Mouse (Mus musculus) neural tube, embryonic 15.5 days (tissue): Measurements from ENCODE around the gene Trmt61a. TPM values are rescaled to one million over a fixed set of nuclear protein-coding genes. Genes with fewer than 3 reads are reported as not detected.
A peak's percentile ranks its signal among the peaks of the same experiment; 100 is the strongest.
"Not testable (repeated sequence)": the region's sequence is repeated elsewhere in the genome, so short reads cannot be mapped to it uniquely, and the experiment has no call there.

ENCODE experiments used
- ATAC-seq: fragments of 200-750 bp; cut with Nextera tagmentation; 2 replicates; pipeline ENCODE4 v1.8.0; 2017; ENCODE audit warnings: mild to moderate bottlenecking, moderate TSS enrichment, moderate library complexity; ENCODE audit not compliant: low FRiP score
- H3K27ac ChIP-seq: fragments of 300-500 bp; sonication (generic); replicated peaks from 2 replicates; pipeline ENCODE4 v1.5.1; 2015; ENCODE audit warnings: mild to moderate bottlenecking, inconsistent platforms
- H3K27me3 ChIP-seq: fragments of 300-500 bp; sonication (generic); replicated peaks from 2 replicates; pipeline ENCODE4 v1.6.1; 2015; ENCODE audit warnings: inconsistent platforms
- H3K36me3 ChIP-seq: fragments of 300-500 bp; sonication (generic); 2 replicates; pipeline ENCODE4 v1.6.1; 2015; ENCODE audit warnings: inconsistent platforms
- H3K4me1 ChIP-seq: fragments of 300-500 bp; sonication (generic); 2 replicates; pipeline ENCODE4 v1.6.1; 2015; ENCODE audit warnings: inconsistent platforms
- H3K4me2 ChIP-seq: fragments of 300-500 bp; sonication (generic); 2 replicates; pipeline ENCODE4 v1.6.1; 2015; ENCODE audit warnings: inconsistent platforms, mild to moderate bottlenecking, moderate library complexity
- H3K4me3 ChIP-seq: fragments of 300-500 bp; sonication (generic); replicated peaks from 2 replicates; pipeline ENCODE4 v1.5.1; 2015; ENCODE audit warnings: mild to moderate bottlenecking, inconsistent platforms
- H3K9ac ChIP-seq: fragments of 300-500 bp; sonication (generic); replicated peaks from 2 replicates; pipeline ENCODE4 v1.6.1; 2015; ENCODE audit warnings: mild to moderate bottlenecking, inconsistent platforms
- H3K9me3 ChIP-seq: fragments of 300-500 bp; sonication (generic); replicated peaks from 2 replicates; pipeline ENCODE4 v1.6.1; 2016; ENCODE audit warnings: inconsistent platforms
- WGBS: fragments of 180-500 bp; shearing (Covaris S2); methylation state at CpG from one replicate; pipeline ENCODE4 v1.1.7; 2015; ENCODE audit warnings: mixed read lengths; 5-methylcytosine and 5-hydroxymethylcytosine counted together
- polyA plus RNA-seq: library from polyadenylated mRNA; unstranded; fragments of >200 nt; fragmentation: Nextera tagmentation; extraction: Ambion mirVana; gene quantifications from 2 replicates; pipeline ENCODE4 v1.2.1, GENCODE M21; 2015

Trmt61a gene
- polyA plus RNA-seq: 9.6 and 10.8 TPM in 2 replicates

DNA sequence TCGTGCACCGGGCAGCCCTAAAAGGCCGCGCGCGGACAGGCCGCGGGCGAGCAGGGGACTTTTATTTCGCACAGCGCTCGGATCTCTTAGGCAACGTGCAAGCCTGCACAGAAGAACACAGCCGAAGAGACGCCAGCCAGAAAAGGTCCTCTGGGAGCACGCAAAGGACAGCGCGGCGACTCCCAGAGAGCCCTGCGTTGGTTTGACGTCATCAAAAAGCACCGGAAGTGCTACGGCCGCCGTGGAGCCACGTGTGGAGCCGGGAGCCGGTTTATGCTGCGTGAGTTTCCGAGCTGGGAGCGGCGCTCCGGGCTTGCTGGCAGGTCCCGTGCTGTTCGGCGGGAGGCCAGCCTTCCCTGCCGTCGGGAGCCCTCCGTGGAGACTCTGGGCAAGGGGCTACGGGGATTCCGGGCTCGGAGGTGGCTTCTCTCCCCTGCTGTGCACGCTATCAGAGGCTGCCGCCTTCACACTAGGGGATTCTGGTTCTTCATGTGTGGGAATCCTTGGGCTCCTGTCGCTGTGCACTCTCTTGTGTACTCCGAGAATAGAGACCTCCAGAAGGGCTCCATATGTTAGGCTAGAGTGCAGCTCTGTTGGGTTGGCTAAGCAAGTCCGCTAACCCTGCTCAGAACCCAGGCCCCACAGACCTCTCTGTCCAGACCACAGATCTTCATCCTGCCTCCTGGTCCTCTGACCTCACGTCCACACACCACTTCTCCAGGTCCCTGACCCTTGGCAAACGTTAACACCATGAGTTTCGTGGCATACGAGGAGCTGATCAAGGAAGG, at the start of gene Trmt61a:
Gene Trmt61a (plus strand): TSS at position 224 of the 788 bp plus-strand sequence.
- Histone ChIP-seq H3K9me3 (no peaks in the 10 kb centered on the region), H3K4me2 (peak within 1 kb of the TSS; percentile 84), H3K4me3 (peak within 1 kb of the TSS; percentile 84), H3K4me1 (peaks cover 29% of the 10 kb centered on the region), H3K36me3 (0 out of 2 replicates have a peak, but pooled peaks cover 9% of the 10 kb centered on the region), H3K9ac (peak within 1 kb of the TSS; percentile 76), H3K27ac (peak within 1 kb of the TSS; percentile 96), H3K27me3 (0 out of 2 replicates have a peak, but pooled peaks cover 3% of the 10 kb centered on the region)
- peak; percentile 90 for ATAC-seq
- under 1% methylated on average over 51 of the region's 51 CpGs for WGBS

DNA sequence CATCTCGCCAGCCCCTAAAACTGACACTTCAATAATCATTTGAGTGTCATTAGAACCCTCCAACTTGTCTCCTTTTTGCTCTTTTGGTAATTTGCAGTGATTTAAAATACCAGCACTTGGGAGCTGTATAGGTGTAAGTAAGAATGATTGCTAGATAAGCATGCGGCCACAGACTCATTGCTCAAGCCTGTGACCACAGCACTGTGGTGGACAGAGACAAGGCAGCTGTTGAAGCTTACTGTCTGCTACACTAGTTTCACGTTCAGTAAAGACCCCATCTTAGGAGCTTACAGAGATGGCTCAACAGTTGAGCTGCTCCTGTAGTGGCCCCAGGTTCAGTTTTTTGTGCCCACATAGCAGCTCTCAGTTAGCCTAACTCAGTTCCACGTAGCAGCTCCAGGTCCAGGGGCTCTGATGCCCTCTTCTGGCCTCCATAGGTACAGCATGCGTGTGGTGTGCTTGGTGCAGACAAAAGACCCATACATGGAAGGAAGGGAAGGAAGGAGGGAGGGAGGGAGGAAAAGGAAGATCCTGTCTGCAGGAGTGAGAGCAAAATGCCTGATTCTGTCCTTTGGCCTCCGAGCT, 29.8 kb upstream of the Trmt61a start:
- Histone ChIP-seq H3K4me2 (no peak overlapping the region), H3K9ac (no peak overlapping the region), H3K36me3 (peaks cover 87% of the 10 kb centered on the region), H3K27me3 (no peaks in the 10 kb centered on the region), H3K4me3 (no peak overlapping the region), H3K4me1 (no peaks in the 10 kb centered on the region), H3K27ac (0 out of 2 replicates have a peak overlapping the region, but pooled peaks have one; percentile 28), H3K9me3 (no peaks in the 10 kb centered on the region)
- WGBS: 58% methylated on average over 6 of the region's 6 CpGs
- ATAC-seq: peak; percentile 82

- Histone ChIP-seq H3K4me2 (no peak overlapping the region), H3K36me3 (peaks cover 79% of the 10 kb centered on the region), H3K4me3 (no peak overlapping the region), H3K27me3 (no peaks in the 10 kb centered on the region), H3K27ac (no peak overlapping the region), H3K4me1 (no peaks in the 10 kb centered on the region), H3K9me3 (no peaks in the 10 kb centered on the region), H3K9ac (no peak overlapping the region)
- WGBS: 79% methylated on average over 3 of the region's 3 CpGs
- no peak for ATAC-seq
These were observed 25.0 kb upstream of the Trmt61a start for GRCm38 (mm10) chr12:111652953-111653352.

GRCm38 (mm10) chr12:111653434-111653833, 24.5 kb upstream of the Trmt61a start:
- Histone ChIP-seq H3K4me3 (no peak overlapping the region), H3K4me1 (no peaks in the 10 kb centered on the region), H3K27ac (no peak overlapping the region), H3K27me3 (no peaks in the 10 kb centered on the region), H3K9ac (0 out of 2 replicates have a peak overlapping the region, but pooled peaks have one; percentile 4), H3K36me3 (peaks cover 78% of the 10 kb centered on the region), H3K4me2 (no peak overlapping the region), H3K9me3 (no peaks in the 10 kb centered on the region)
- peak; percentile 63; the same call in 1 of the 2 replicates for ATAC-seq
- 37% methylated on average over 3 of the region's 3 CpGs for WGBS

GRCm38 (mm10) chr12:111655695-111656094, 22.2 kb upstream of the Trmt61a start:
- Histone ChIP-seq H3K27ac (no peak overlapping the region), H3K27me3 (no peaks in the 10 kb centered on the region), H3K4me1 (no peaks in the 10 kb centered on the region), H3K36me3 (peaks cover 62% of the 10 kb centered on the region), H3K4me2 (no peak overlapping the region), H3K9me3 (no peaks in the 10 kb centered on the region), H3K4me3 (no peak overlapping the region), H3K9ac (no peak overlapping the region)
- no peak for ATAC-seq
- 86% methylated on average over 11 of the region's 11 CpGs for WGBS

DNA sequence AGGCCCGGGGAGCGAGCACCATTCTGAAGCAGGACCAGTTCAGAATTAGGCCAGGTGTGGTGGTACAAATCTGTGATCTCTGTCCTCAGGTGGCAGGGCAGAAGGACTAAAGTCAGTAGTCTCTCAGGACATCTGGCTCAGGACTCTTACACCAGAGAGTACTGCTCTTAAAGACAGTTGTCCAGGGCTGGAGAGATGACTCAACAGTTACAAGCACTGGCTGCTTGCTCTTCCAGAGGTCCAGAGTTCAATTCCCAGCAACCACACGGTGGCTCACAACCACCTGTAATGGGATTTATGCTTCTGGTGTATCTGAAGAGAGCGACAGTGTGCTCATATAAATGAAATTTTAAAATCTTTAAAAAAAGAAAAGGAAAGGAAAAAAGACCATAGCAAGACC, 18.6 kb upstream of the Trmt61a start:
- Histone ChIP-seq H3K4me2 (no peak overlapping the region), H3K36me3 (peaks cover 44% of the 10 kb centered on the region), H3K4me1 (no peaks in the 10 kb centered on the region), H3K9me3 (no peaks in the 10 kb centered on the region), H3K4me3 (no peak overlapping the region), H3K27me3 (no peaks in the 10 kb centered on the region), H3K9ac (no peak overlapping the region), H3K27ac (no peak overlapping the region)
- ATAC-seq: no peak
- WGBS: 90% methylated on average over 4 of the region's 4 CpGs

DNA sequence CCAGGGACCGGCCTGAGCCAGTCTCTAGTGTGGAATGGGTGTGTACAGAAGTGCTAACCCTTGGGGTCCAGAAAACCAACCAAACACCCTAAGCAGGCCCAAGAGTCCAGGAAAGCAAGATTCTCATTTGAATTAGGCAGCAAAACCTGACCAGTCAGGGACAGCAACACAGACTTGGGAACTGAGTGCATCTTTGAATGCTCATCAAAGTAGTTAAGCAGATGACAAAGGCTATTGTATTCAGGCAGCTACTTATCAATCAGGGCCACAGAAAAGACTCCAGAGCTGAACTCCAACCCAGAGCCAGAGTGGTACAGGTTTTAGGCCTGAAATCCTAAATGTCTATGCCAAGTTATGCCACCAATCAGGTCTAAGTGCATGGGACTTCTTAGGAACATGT, 17.3 kb upstream of the Trmt61a start:
- Histone ChIP-seq H3K27ac (no peak overlapping the region), H3K4me1 (no peaks in the 10 kb centered on the region), H3K9me3 (no peaks in the 10 kb centered on the region), H3K36me3 (peaks cover 35% of the 10 kb centered on the region), H3K4me2 (no peak overlapping the region), H3K9ac (no peak overlapping the region), H3K4me3 (no peak overlapping the region), H3K27me3 (no peaks in the 10 kb centered on the region)
- ATAC-seq: no peak
- 93% methylated on average over 1 of the region's 1 CpGs for WGBS

GRCm38 (mm10) chr12:111661554-111661953, 16.4 kb upstream of the Trmt61a start:
- H3K4me2 ChIP-seq, H3K9me3 ChIP-seq, H3K4me1 ChIP-seq, H3K4me3 ChIP-seq, H3K27ac ChIP-seq, H3K9ac ChIP-seq, H3K27me3 ChIP-seq, ATAC-seq: not testable (repeated sequence)
- peaks cover 28% of the 10 kb centered on the region for H3K36me3 ChIP-seq
- 98% methylated on average over 11 of the region's 11 CpGs for WGBS

- H3K9me3 ChIP-seq: no peaks in the 10 kb centered on the region
- no peak overlapping the region for H3K27ac ChIP-seq
- H3K4me2 ChIP-seq: no peak overlapping the region
- no peak for ATAC-seq
- H3K4me3 ChIP-seq: no peak overlapping the region
- H3K9ac ChIP-seq: no peak overlapping the region
- H3K27me3 ChIP-seq: no peaks in the 10 kb centered on the region
- H3K4me1 ChIP-seq: peaks cover 11% of the 10 kb centered on the region
- H3K36me3 ChIP-seq: peaks cover 18% of the 10 kb centered on the region
- WGBS: 80% methylated on average over 17 of the region's 17 CpGs
These were observed 14.4 kb upstream of the Trmt61a start for GRCm38 (mm10) chr12:111663228-111664143.

DNA sequence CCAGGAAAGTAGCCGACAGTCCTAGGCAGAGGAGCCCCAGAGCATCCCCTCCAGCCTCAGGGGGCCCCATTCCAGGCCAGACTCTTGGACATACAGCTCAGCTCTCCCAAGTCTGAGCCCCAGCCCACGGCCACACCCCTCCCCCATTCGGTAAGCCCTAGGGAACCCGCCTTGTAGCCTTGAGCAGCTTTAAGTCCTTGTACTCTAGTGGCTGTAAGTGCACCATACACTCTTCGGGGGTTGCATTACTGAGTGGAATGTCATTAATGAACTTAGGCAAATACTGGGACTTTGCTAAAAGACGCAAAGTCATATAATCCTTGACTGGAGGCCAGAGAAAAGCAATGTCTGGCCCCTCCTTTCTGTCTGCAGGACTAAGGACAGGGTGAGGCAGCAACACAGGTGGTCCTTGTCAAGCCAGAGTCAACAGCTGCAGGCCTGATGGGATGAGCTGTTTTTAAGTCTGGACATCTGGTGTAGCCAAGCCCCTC, 13.7 kb upstream of the Trmt61a start:
- 56% methylated on average over 6 of the region's 6 CpGs for WGBS
- H3K4me2 ChIP-seq: no peak overlapping the region

More for the DNA sequence above, 13.7 kb upstream of the Trmt61a start:
- ATAC-seq: no peak
- Histone ChIP-seq H3K4me1 (peaks cover 18% of the 10 kb centered on the region), H3K27me3 (no peaks in the 10 kb centered on the region), H3K9me3 (no peaks in the 10 kb centered on the region), H3K27ac (no peak overlapping the region), H3K4me3 (no peak overlapping the region), H3K9ac (no peak overlapping the region), H3K36me3 (peaks cover 20% of the 10 kb centered on the region)
